Mouse (Mus musculus) embryonic facial prominence, embryonic 12.5 days (tissue): ENCODE measurements around the gene 9130230L23Rik. TPM values are rescaled to one million over a fixed set of nuclear protein-coding genes. Genes with fewer than 3 reads are reported as not detected.

Source experiments
- ATAC-seq: fragments of 200-750 bp; cut with Nextera tagmentation; 2 replicates; pipeline ENCODE4 v1.8.0; 2017; ENCODE audit not compliant: insufficient number of reproducible peaks, insufficient read depth, low FRiP score, low TSS enrichment
- H3K27ac ChIP-seq: fragments of 300-500 bp; sonication (generic); 2 replicates; pipeline ENCODE4 v1.5.1; 2016; ENCODE audit warnings: mild to moderate bottlenecking
- H3K27me3 ChIP-seq: fragments of 300-500 bp; sonication (generic); 2 replicates; pipeline ENCODE4 v1.6.1; 2016; ENCODE audit warnings: mild to moderate bottlenecking, moderate library complexity
- H3K36me3 ChIP-seq: fragments of 300-500 bp; sonication (generic); 2 replicates; pipeline ENCODE4 v1.6.1; 2016; ENCODE audit warnings: mild to moderate bottlenecking
- H3K4me1 ChIP-seq: fragments of 300-500 bp; sonication (generic); 2 replicates; pipeline ENCODE4 v1.6.1; 2016
- H3K4me2 ChIP-seq: fragments of 300-500 bp; sonication (generic); replicated peaks from 2 replicates; pipeline ENCODE4 v1.6.1; 2016; ENCODE audit warnings: mild to moderate bottlenecking, moderate library complexity
- H3K4me3 ChIP-seq: fragments of 300-500 bp; sonication (generic); 2 replicates; pipeline ENCODE4 v1.5.1; 2016; ENCODE audit warnings: mild to moderate bottlenecking
- H3K9ac ChIP-seq: fragments of 300-500 bp; sonication (generic); 2 replicates; pipeline ENCODE4 v1.6.1; 2016; ENCODE audit warnings: mild to moderate bottlenecking, moderate library complexity
- H3K9me3 ChIP-seq: fragments of 300-500 bp; sonication (generic); 2 replicates; pipeline ENCODE4 v1.6.1; 2016; ENCODE audit warnings: mild to moderate bottlenecking, moderate library complexity
- WGBS: fragments of 180-500 bp; shearing (Covaris S2); methylation state at CpG from one replicate; pipeline ENCODE4 v1.1.7; 2016; 5-methylcytosine and 5-hydroxymethylcytosine counted together
- polyA plus RNA-seq: library from polyadenylated mRNA; unstranded; fragments of >200 nt; fragmentation: Nextera tagmentation; extraction: Ambion mirVana; gene quantifications from 2 replicates; pipeline ENCODE4 v1.2.1, GENCODE M21; 2016

9130230L23Rik gene
- polyA plus RNA-seq, 1 experiment from 2014 or later, result not detected

DNA sequence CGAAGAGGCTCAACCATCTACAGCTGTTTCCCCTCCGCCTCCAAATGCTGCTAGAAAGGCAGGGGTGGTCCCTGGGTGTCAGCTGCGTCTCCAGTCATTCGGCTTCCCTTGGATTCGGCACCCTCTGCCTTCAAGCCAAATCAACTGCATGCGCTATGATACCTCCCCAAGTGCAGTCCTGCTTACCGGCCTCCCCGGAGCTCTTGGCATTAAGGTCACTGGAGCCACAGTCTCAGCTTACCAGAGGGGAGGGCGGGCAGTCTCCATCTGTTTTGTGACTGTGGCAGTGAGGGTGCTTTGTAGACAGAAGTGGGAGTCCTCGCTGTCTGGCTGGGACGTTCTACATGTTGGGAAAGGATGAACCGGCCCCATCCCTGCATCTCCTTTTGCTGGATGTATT, 37.0 kb downstream of the 9130230L23Rik start:
- H3K4me2 ChIP-seq, result no peak overlapping the region
- H3K9me3 ChIP-seq, result no peaks in the 10 kb centered on the region
- ATAC-seq, result no peak
- no peaks in the 10 kb centered on the region for H3K27me3 ChIP-seq
- H3K27ac ChIP-seq, result no peak overlapping the region
- H3K36me3 ChIP-seq, result no peaks in the 10 kb centered on the region
- no peak overlapping the region for H3K4me3 ChIP-seq
- H3K4me1 ChIP-seq, result no peaks in the 10 kb centered on the region
- 58% methylated on average over 12 of the region's 12 CpGs for WGBS
- no peak overlapping the region for H3K9ac ChIP-seq

DNA sequence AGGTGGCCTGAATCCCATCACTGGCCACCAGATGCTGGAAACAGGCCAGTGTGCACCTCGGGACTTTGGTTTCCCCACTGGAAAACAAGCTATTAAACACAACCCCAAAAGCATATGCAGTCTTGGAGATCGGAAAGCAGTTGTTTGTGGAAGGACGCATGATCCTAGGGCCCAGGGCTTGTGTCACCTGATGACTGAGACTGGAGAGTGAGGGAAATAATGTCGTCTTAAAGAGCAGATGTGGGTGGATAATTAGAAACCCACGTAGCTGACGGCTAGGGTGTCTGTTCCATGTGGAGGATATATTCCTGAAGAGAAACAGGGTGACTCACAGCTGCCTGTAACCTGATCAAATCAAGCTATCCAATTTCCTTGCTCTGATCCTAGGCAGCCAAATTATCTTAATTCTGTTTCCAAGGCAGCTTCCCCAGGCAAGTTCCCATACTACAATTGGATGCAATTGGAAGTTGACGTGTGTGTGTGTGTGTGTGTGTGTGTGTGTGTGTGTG, 38.3 kb downstream of the 9130230L23Rik start:
- Histone ChIP-seq H3K4me1 (no peaks in the 10 kb centered on the region), H3K36me3 (no peaks in the 10 kb centered on the region), H3K4me2 (no peak overlapping the region), H3K9me3 (no peaks in the 10 kb centered on the region), H3K27ac (peak overlapping the region; percentile 24), H3K9ac (no peak overlapping the region), H3K27me3 (no peaks in the 10 kb centered on the region), H3K4me3 (no peak overlapping the region)
- 21% methylated on average over 7 of the region's 7 CpGs for WGBS
- ATAC-seq, result peak; percentile 30; the same call in 1 of the 2 replicates

DNA sequence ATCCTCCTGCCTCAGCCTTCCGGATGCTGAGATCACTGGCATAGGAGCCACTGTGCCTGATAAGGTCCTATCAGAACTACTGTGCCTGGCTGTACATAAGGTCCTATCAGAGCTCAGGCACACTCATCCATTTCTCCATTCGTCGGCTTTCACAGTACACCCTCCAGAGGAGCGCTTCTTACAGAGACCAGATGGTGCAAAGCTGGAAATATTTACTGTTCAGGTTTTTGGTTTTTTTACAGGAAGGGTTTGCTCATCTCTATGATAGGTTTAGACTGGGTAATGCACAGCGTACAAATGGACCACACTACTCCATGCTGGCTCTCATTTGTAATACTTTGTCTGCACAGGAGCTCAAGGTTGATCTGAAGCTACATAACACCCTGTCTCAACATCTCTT, 40.8 kb downstream of the 9130230L23Rik start:
- Histone ChIP-seq H3K4me3 (no peak overlapping the region), H3K27ac (no peak overlapping the region), H3K4me1 (no peaks in the 10 kb centered on the region), H3K9me3 (no peaks in the 10 kb centered on the region), H3K27me3 (no peaks in the 10 kb centered on the region), H3K36me3 (no peaks in the 10 kb centered on the region), H3K4me2 (no peak overlapping the region), H3K9ac (no peak overlapping the region)
- ATAC-seq, result no peak
- 86% methylated on average over 5 of the region's 5 CpGs for WGBS

DNA sequence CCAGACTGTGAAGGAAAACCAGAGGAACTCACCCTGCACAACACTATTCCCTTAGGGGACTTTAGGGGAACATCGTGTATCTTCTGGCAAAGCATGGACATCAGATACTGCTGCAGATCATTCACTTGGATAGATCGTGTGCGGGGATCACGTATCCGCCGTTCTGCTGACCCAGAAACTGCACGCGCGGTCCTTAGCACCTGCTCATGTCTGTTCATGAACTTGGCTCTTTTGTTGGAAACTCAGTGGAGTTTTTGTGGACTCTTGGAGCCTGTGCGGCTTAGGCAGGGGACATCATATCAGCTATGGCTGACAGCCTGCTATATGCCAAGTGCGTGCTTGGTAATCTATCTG, 43.5 kb downstream of the 9130230L23Rik start:
- Histone ChIP-seq H3K27me3 (no peaks in the 10 kb centered on the region), H3K27ac (no peak overlapping the region), H3K4me2 (no peak overlapping the region), H3K9me3 (no peaks in the 10 kb centered on the region), H3K4me1 (no peaks in the 10 kb centered on the region; the same call in 1 of the 2 replicates), H3K36me3 (no peaks in the 10 kb centered on the region), H3K4me3 (no peak overlapping the region), H3K9ac (no peak overlapping the region)
- 90% methylated on average over 11 of the region's 11 CpGs for WGBS
- no peak for ATAC-seq

DNA sequence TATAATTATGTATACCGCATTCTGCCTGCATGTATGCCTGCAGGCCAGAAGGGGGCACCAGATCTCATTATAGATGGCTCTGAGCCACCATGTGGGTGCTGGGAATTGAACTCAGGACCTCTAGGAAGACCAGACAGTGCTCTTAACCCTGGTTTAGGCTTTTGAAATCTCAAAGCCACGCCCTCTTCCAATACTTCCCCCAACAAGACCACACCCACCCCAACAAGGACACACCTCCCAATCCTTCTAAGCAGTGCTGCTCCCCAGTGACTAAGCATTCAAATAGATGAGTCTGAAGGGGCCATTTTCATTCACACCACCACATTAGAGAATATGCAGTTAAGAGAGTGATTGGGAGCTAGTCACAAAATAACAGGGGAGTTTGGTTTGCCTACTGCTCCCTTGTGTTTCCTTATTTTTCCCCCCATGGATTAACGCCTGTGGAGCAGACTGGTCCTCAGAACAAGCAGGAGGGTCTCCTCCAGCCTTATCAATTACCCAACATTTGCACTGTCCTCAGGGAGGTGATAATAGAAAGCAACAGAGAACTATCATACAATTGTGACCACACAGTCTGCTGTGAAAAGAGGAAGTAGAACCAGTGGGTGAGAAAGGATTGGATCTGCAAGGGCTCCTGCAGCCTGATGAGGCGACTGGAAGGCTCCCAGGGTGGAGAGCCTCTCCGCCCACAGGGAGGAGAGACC, 44.0 kb downstream of the 9130230L23Rik start:
- Histone ChIP-seq H3K4me2 (no peak overlapping the region), H3K9ac (no peak overlapping the region), H3K27ac (no peak overlapping the region), H3K27me3 (no peaks in the 10 kb centered on the region), H3K9me3 (no peaks in the 10 kb centered on the region), H3K4me3 (no peak overlapping the region), H3K4me1 (no peaks in the 10 kb centered on the region; the same call in 1 of the 2 replicates), H3K36me3 (no peaks in the 10 kb centered on the region)
- no peak for ATAC-seq
- 79% methylated on average over 5 of the region's 5 CpGs for WGBS

DNA sequence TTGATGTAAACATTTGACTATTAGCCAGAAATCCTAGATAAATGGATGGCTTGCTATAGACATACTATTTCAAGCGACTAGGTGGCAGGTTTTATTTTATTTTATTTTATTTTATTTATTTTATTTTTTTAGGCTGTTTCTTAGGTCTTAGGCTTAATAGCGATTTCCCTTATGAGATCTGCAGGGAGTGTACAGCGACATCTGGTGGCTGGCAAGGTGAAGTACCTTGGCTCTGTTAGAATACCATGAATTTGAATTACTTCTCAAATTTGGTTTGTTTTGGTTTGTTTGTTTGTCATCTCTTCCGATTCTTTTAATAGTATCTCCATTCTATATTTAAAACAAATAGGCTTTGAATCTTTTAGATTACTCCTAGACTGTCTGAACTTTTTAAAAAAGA, 45.5 kb downstream of the 9130230L23Rik start:
- no peaks in the 10 kb centered on the region; the same call in 1 of the 2 replicates for H3K4me1 ChIP-seq
- WGBS, result 8% methylated on average over 4 of the region's 4 CpGs

DNA sequence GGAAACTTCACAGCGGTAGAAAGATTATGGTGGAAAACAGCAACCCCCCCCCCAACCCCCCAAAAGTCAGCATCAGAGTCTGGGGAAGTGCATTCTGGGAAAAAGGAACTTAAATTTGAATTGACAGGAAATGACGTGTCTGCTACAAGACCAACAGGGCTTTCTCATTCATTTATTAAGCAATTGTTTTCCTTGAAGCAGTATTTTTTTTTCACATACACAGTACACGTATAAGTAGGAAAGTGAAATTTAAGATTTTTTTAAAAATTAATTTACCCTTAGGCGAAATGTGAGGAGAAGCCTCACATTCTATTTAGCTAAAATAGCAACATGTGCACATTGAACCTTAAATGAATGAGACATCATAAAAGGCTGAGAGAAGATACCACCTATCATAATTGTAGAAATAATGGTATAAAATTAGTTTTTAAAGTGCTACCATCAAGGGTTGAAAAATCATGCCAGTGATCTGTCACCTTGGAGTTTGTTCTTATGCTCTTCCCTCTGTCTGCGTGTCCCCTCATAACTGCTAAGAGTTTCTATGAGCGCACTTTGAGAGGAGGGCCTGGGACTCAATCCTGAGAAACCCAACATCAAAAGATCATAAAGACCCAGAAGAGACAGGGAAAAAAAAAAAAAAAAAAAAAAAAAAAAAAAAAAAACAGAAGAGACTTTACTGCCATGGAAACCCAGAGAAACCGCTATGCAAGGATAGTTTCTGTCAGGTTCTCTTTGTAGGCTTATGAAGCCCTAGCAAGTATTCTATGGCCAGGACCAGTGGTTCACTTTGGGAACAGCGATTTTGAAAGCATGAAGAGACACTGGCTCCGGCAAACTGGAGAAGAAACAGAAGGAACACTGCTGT, 47.7 kb downstream of the 9130230L23Rik start:
- Histone ChIP-seq H3K4me2 (peak overlapping the region; percentile 53), H3K27ac (0 out of 2 replicates have a peak overlapping the region, but pooled peaks have one; percentile 5), H3K4me1 (no peaks in the 10 kb centered on the region; the same call in 1 of the 2 replicates), H3K9ac (no peak overlapping the region), H3K9me3 (no peaks in the 10 kb centered on the region), H3K27me3 (no peaks in the 10 kb centered on the region), H3K36me3 (no peaks in the 10 kb centered on the region), H3K4me3 (peak overlapping the region; percentile 35)
- ATAC-seq, result no peak
- 79% methylated on average over 9 of the region's 9 CpGs for WGBS

More for the DNA sequence above, 45.5 kb downstream of the 9130230L23Rik start:
- no peak overlapping the region for H3K9ac ChIP-seq
- H3K27me3 ChIP-seq, result no peaks in the 10 kb centered on the region
- H3K9me3 ChIP-seq, result no peaks in the 10 kb centered on the region
- H3K36me3 ChIP-seq, result no peaks in the 10 kb centered on the region
- H3K27ac ChIP-seq, result no peak overlapping the region
- no peak overlapping the region for H3K4me3 ChIP-seq
- no peak for ATAC-seq
- H3K4me2 ChIP-seq, result no peak overlapping the region

DNA sequence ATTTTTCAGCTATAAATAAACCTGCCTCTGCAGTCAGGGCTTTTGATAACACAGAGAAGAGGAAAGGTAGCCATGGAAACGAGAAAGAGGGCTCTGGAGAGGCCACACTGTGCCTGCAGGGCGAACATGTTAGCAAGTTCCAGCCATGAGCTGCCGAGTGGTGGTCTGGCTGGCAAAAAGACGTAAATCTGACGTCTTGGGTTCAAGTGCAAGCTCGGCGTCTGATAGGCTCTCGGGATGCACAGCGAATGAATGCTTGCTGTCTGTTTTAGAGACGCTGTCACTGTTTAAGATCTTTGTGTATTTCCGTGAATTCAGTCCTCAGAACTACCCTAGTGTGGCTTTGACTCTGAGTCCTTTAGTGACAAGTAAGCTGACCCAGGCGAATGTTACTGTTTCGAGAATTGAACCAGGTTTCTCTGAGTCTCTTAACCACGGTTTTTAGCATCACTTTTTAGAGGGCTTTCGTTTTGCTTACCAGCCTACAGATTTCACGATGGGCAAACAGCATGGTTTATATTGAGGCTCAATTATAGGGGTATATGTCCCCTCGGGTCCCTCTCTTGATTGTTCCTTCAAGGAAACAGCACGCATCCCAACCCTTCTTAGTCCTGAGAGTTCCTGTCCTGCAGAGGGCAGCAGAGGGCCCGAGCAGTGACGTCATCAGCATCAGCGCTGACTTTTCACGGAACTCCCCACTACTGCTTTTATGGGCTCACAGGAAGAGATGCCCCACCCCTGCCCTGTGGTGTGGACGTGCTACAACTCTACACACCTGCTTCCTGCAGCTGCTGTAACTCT, 48.5 kb downstream of the 9130230L23Rik start:
- WGBS, result 38% methylated on average over 23 of the region's 23 CpGs
- H3K4me1 ChIP-seq, result peaks cover 2% of the 10 kb centered on the region; the same call in 1 of the 2 replicates
- 0 out of 2 replicates have a peak, but pooled peaks have one; percentile 22 for ATAC-seq
- H3K27me3 ChIP-seq, result no peaks in the 10 kb centered on the region
- H3K9ac ChIP-seq, result no peak overlapping the region
- H3K36me3 ChIP-seq, result no peaks in the 10 kb centered on the region
- H3K4me3 ChIP-seq, result peak overlapping the region; percentile 35
- H3K9me3 ChIP-seq, result no peaks in the 10 kb centered on the region
- peak overlapping the region; percentile 53 for H3K4me2 ChIP-seq
- H3K27ac ChIP-seq, result 0 out of 2 replicates have a peak overlapping the region, but pooled peaks have one; percentile 5

DNA sequence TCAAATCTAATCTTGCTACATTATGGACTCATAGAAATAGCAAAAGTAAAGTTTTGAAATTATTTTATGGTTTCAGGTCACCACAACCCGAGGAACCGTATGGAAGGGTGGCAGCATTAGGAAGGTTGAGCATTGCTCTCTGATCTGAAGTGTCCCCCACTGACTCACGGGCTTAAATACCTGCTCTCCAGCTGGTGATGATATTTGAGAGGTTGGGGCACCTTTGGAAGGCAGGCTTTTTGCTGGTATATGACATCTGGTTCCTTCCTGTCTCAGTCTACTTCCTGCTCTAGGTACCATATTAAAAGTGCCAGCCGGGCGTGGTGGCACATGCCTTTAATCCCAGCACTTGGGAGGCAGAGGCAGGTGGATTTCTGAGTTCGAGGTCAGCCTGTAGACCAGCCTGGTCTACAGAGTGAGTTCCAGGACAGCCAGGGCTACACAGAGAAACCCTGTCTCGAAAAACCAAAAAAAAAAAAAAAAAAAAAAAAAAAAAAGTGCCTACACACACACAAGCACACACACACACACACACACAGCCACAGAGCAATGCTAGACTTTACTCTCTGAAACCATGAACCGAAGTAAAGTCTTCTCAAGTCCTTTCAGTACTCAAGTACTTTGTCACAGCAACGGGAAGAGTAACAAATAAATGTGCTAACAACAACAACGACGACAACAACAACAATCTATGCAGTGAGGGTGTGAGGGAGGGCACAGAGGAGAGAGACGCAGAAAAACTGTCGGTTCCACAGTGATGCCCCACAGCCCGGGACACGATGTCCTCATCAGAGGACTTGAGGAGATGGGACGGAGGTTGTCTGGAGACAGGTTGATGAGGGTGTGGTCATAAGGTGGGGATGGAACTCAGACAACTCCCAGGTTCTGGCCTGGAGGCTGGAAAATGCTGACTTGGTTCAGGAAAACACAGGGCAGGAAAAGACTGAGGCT, 49.7 kb downstream of the 9130230L23Rik start:
- 89% methylated on average over 16 of the region's 16 CpGs for WGBS
- H3K4me3 ChIP-seq, result no peak overlapping the region
- no peaks in the 10 kb centered on the region for H3K9me3 ChIP-seq
- ATAC-seq, result no peak
- peaks cover 8% of the 10 kb centered on the region for H3K4me1 ChIP-seq
- no peak overlapping the region for H3K9ac ChIP-seq
- no peak overlapping the region for H3K27ac ChIP-seq
- no peaks in the 10 kb centered on the region for H3K36me3 ChIP-seq
- H3K4me2 ChIP-seq, result no peak overlapping the region
- no peaks in the 10 kb centered on the region for H3K27me3 ChIP-seq

DNA sequence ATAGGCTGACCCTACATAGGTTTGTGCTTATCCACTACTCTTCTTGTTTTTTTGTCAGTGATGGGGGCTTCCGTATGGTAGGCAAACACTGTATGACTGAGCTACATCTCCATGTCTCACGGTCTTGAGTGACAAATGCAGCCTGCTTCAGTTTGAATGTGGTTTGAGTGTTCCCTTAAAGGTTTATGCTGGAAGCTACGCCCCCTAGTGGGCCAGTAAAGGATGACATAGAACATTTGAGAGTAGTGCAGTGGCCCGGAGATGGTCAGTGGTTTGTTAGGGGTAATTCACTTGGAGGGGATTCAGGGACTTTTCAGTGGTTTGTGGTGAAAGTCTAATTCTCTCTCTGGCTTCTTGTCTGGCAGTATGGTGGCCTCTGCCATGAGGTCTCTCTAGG, 52.6 kb downstream of the 9130230L23Rik start:
- Histone ChIP-seq H3K9ac (no peak overlapping the region), H3K27me3 (no peaks in the 10 kb centered on the region), H3K4me2 (no peak overlapping the region), H3K4me1 (peaks cover 8% of the 10 kb centered on the region), H3K4me3 (no peak overlapping the region), H3K36me3 (no peaks in the 10 kb centered on the region), H3K27ac (no peak overlapping the region), H3K9me3 (no peaks in the 10 kb centered on the region)
- ATAC-seq, result no peak
- 64% methylated on average over 4 of the region's 4 CpGs for WGBS
